Mouse (Mus musculus) forebrain, postnatal 0 days (tissue): Measurements from ENCODE around the gene Ugt1a10. TPM values are rescaled to one million over a fixed set of nuclear protein-coding genes. Genes with fewer than 3 reads are reported as not detected.

ENCODE experiments used
- ATAC-seq: fragments of 200-750 bp; cut with Nextera tagmentation; 2 replicates; pipeline ENCODE4 v1.8.0; 2017; ENCODE audit warnings: mild to moderate bottlenecking, moderate library complexity
- DNase-seq: peaks from one replicate; pipeline ENCODE4 v3.0.0-alpha.2; 2015
- H3K27ac ChIP-seq: fragments of 300-500 bp; sonication (generic); 2 replicates; pipeline ENCODE4 v1.5.1; 2014; ENCODE audit warnings: low read depth, mild to moderate bottlenecking, antibody characterized with exemption, low read length, moderate library complexity, mixed read lengths
- H3K27me3 ChIP-seq: fragments of 300-500 bp; sonication (generic); 2 replicates; pipeline ENCODE4 v1.6.1; 2014; ENCODE audit warnings: mild to moderate bottlenecking, low read length, mixed read lengths; ENCODE audit not compliant: insufficient read depth
- H3K36me3 ChIP-seq: fragments of 300-500 bp; sonication (generic); 2 replicates; pipeline ENCODE4 v1.6.1; 2014; ENCODE audit warnings: mild to moderate bottlenecking, moderate library complexity; ENCODE audit not compliant: insufficient read depth
- H3K4me1 ChIP-seq: fragments of 300-500 bp; sonication (generic); 2 replicates; pipeline ENCODE4 v1.6.1; 2014; ENCODE audit warnings: antibody characterized with exemption; ENCODE audit not compliant: insufficient read depth
- H3K4me2 ChIP-seq: fragments of 300-500 bp; sonication (generic); 2 replicates; pipeline ENCODE4 v1.6.1; 2014; ENCODE audit warnings: low read depth, mild to moderate bottlenecking, moderate library complexity
- H3K4me3 ChIP-seq: fragments of 300-500 bp; sonication (generic); 2 replicates; pipeline ENCODE4 v1.5.1; 2014; ENCODE audit warnings: low read depth, low read length, mixed read lengths
- H3K9ac ChIP-seq: fragments of 300-500 bp; sonication (generic); 2 replicates; pipeline ENCODE4 v1.6.1; 2014; ENCODE audit warnings: mild to moderate bottlenecking
- H3K9me3 ChIP-seq: fragments of 300-500 bp; sonication (generic); 2 replicates; pipeline ENCODE4 v1.6.1; 2016; ENCODE audit warnings: low read length
- CTCF ChIP-seq: sonication (generic); IDR thresholded peaks from 2 replicates; pipeline ENCODE4 v1.5.1; 2016; ENCODE audit warnings: antibody characterized with exemption, control low read depth, low read depth
- WGBS: fragments of 180-500 bp; shearing (Covaris S2); extraction: QIAGEN DNeasy Blood & Tissue Kit; methylation state at CpG from one replicate; pipeline ENCODE4 v1.1.7; 2014; 5-methylcytosine and 5-hydroxymethylcytosine counted together
- polyA plus RNA-seq: library from polyadenylated mRNA; unstranded; fragments of >200 nt; fragmentation: Nextera tagmentation; extraction: Ambion mirVana; gene quantifications from 2 replicates; pipeline ENCODE4 v1.2.1, GENCODE M21; 2015
- total RNA-seq: library from RNA; depleted of rRNA; stranded (reverse); fragments of >200 nt; gene quantifications from 2 replicates; pipeline ENCODE4 v1.2.3, GENCODE M21; 2014

The Ugt1a10 gene
- total and polyA plus RNA-seq, 2 experiments from 2014 or later, result not detected

DNA sequence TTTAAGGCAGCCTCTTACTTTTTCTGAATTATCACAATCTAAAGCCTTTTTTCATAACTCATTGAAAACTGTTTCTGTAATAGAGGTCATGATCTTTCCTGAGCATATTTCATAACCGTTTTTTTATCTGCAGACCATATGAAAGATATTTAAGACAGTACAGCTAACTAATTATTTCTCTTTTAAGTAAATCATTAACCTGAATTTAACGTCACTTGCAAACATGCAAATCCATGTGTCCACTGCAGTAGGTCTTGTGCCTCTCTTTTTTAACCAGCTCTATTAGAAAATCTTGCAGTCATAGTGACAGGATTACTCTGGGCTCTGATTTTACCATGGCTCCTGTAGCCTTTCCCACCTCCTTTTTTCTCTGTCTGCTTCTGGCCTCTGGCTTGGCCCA lies 15.3 kb downstream of the Ugt1a10 start, which contains the start of gene Ugt1a9:
TSS of gene Ugt1a9 (plus strand) at position 306 of the 400 bp plus-strand sequence.
- no peak within 1 kb of the TSS for H3K9ac ChIP-seq
- no peak for TF ChIP-seq CTCF
- DNase-seq (no peak), ATAC-seq (no peak)
- H3K36me3 ChIP-seq, result no peaks in the 10 kb centered on the region
- no peak within 1 kb of the TSS for H3K27ac ChIP-seq
- 80% methylated on average over 2 of the region's 2 CpGs for WGBS
- H3K4me2 ChIP-seq, result no peak within 1 kb of the TSS
- no peaks in the 10 kb centered on the region for H3K27me3 ChIP-seq
- no peaks in the 10 kb centered on the region for H3K9me3 ChIP-seq
- H3K4me3 ChIP-seq, result no peak within 1 kb of the TSS
- H3K4me1 ChIP-seq, result no peaks in the 10 kb centered on the region

GRCm38 (mm10) chr1:88070902-88071301 lies 15.7 kb downstream of the Ugt1a10 start:
- Histone ChIP-seq H3K4me1 (no peaks in the 10 kb centered on the region), H3K9me3 (no peaks in the 10 kb centered on the region), H3K4me2 (no peak overlapping the region), H3K9ac (no peak overlapping the region), H3K36me3 (no peaks in the 10 kb centered on the region), H3K27me3 (no peaks in the 10 kb centered on the region), H3K27ac (no peak overlapping the region), H3K4me3 (no peak overlapping the region)
- ATAC-seq (no peak), DNase-seq (no peak)
- TF ChIP-seq CTCF, result no peak
- WGBS, result 86% methylated on average over 4 of the region's 4 CpGs

GRCm38 (mm10) chr1:88074471-88074870 lies 19.3 kb downstream of the Ugt1a10 start:
- Histone ChIP-seq H3K4me1 (no peaks in the 10 kb centered on the region), H3K27ac (no peak overlapping the region), H3K4me3 (no peak overlapping the region), H3K27me3 (no peaks in the 10 kb centered on the region), H3K9ac (no peak overlapping the region), H3K9me3 (no peaks in the 10 kb centered on the region), H3K4me2 (no peak overlapping the region), H3K36me3 (no peaks in the 10 kb centered on the region)
- no peak for DNase-seq
- 89% methylated on average over 2 of the region's 2 CpGs for WGBS
- ATAC-seq, result no peak
- no peak for TF ChIP-seq CTCF

DNA sequence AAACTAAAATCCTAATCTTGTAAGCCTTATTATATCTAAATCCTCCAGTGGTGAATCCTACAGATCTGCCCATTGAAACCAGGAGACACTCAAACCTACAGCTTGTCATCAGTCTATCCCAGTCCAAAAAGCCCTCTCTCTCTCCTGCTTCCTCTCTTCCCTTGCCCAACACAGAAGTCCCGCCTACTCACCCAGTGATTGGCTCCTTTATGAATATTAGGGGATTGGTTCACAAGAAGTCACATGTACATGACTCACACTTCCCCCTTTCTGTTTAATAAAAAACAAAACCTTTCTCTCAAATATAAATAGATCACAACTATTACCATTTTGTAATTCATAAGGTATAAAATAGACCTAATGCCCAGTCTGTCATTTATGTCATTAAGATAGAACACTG lies 21.9 kb downstream of the Ugt1a10 start:
- H3K4me3 ChIP-seq, result no peak overlapping the region
- H3K4me2 ChIP-seq, result no peak overlapping the region
- no peak for DNase-seq
- no peak overlapping the region for H3K9ac ChIP-seq
- H3K9me3 ChIP-seq, result no peaks in the 10 kb centered on the region
- WGBS, result 88% methylated on average over 1 of the region's 1 CpGs
- no peaks in the 10 kb centered on the region for H3K27me3 ChIP-seq
- ATAC-seq, result no peak
- no peak for TF ChIP-seq CTCF
- H3K36me3 ChIP-seq, result no peaks in the 10 kb centered on the region
- no peak overlapping the region for H3K27ac ChIP-seq
- H3K4me1 ChIP-seq, result no peaks in the 10 kb centered on the region

GRCm38 (mm10) chr1:88081670-88082069 lies 26.5 kb downstream of the Ugt1a10 start:
- Histone ChIP-seq H3K9me3 (no peaks in the 10 kb centered on the region), H3K27ac (no peak overlapping the region), H3K4me2 (no peak overlapping the region), H3K27me3 (no peaks in the 10 kb centered on the region), H3K9ac (no peak overlapping the region), H3K4me1 (no peaks in the 10 kb centered on the region), H3K4me3 (no peak overlapping the region), H3K36me3 (no peaks in the 10 kb centered on the region)
- 95% methylated on average over 1 of the region's 1 CpGs for WGBS
- no peak for TF ChIP-seq CTCF
- ATAC-seq (no peak), DNase-seq (no peak)

DNA sequence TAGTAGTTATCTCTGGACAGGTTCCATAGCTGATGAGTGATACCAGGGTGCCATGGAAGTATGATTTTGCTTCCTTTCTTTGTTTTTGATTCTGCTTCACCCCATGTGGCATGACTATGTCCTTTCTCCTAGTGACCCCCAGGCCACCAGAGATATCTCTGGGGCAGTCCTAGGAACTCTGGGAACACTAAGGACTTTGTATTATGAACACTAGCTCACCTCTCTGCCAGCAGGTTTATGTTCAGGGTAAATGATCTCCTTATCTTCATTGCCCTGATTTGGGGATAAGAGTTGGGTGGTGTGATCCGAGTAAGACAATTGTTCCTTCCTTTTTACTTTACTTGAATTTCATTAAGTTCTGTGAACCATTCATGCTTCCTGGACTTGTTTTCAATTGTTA lies 30.9 kb downstream of the Ugt1a10 start:
- TF ChIP-seq CTCF, result no peak
- WGBS, result 86% methylated on average over 1 of the region's 1 CpGs
- Histone ChIP-seq H3K4me1 (no peaks in the 10 kb centered on the region), H3K4me2 (no peak overlapping the region), H3K27me3 (no peaks in the 10 kb centered on the region), H3K27ac (no peak overlapping the region), H3K4me3 (no peak overlapping the region), H3K9ac (no peak overlapping the region), H3K36me3 (no peaks in the 10 kb centered on the region), H3K9me3 (no peaks in the 10 kb centered on the region)
- ATAC-seq (no peak), DNase-seq (no peak)

- DNase-seq (no peak), ATAC-seq (no peak)
- Histone ChIP-seq H3K9me3 (no peaks in the 10 kb centered on the region), H3K27ac (no peak within 1 kb of the TSS), H3K9ac (no peak within 1 kb of the TSS), H3K36me3 (no peaks in the 10 kb centered on the region), H3K4me1 (no peaks in the 10 kb centered on the region), H3K4me3 (no peak within 1 kb of the TSS), H3K27me3 (no peaks in the 10 kb centered on the region), H3K4me2 (no peak within 1 kb of the TSS)
- 77% methylated on average over 3 of the region's 3 CpGs for WGBS
- no peak for TF ChIP-seq CTCF
Measured at GRCm38 (mm10) chr1:88087513-88087912, 32.3 kb downstream of the Ugt1a10 start, which contains the start of gene Ugt1a8. TSS of gene Ugt1a8 (plus strand) at chr1:88087813.

GRCm38 (mm10) chr1:88092341-88092740 lies 37.2 kb downstream of the Ugt1a10 start:
- H3K27me3 ChIP-seq, result no peaks in the 10 kb centered on the region
- ATAC-seq, result no peak

More at GRCm38 (mm10) chr1:88092341-88092740, 37.2 kb downstream of the Ugt1a10 start:
- no peak overlapping the region for H3K9ac ChIP-seq
- no peak overlapping the region for H3K4me3 ChIP-seq
- H3K4me2 ChIP-seq, result no peak overlapping the region
- TF ChIP-seq CTCF, result no peak
- DNase-seq, result no peak
- no peak overlapping the region for H3K27ac ChIP-seq
- no peaks in the 10 kb centered on the region for H3K4me1 ChIP-seq
- no peaks in the 10 kb centered on the region for H3K36me3 ChIP-seq
- no peaks in the 10 kb centered on the region for H3K9me3 ChIP-seq
